Mouse (Mus musculus) E14TG2a.4 (cell line): ENCODE data around the gene Pacrg.

Source experiments
- CTCF ChIP-seq: conservative IDR thresholded peaks from 2 replicates; pipeline ENCODE4 v1.5.1; 2014; ENCODE audit warnings: low read length
- NANOG ChIP-seq: IDR thresholded peaks from 2 replicates; pipeline ENCODE4 v1.6.1; 2014; ENCODE audit warnings: borderline replicate concordance, low read length, mixed read lengths
- POU5F1 ChIP-seq: IDR thresholded peaks from 2 replicates; pipeline ENCODE4 v1.6.1; 2014; ENCODE audit warnings: low read length, borderline replicate concordance

GRCm38 (mm10) chr17:10390232-10391172 lies 449.6 kb downstream of the Pacrg start:
- no peak for TF ChIP-seq CTCF
- TF ChIP-seq NANOG, result no peak
- TF ChIP-seq POU5F1, result no peak
